Mouse (Mus musculus): ENCODE measurements around the gene Gm2a. TPM values are rescaled to one million over a fixed set of nuclear protein-coding genes. Genes with fewer than 3 reads are reported as not detected.

The Gm2a gene
- polyA plus RNA-seq, 1 experiment from 2014 or later: 55.7 TPM

Other genes with a start within 250 kb of the Gm2a start
- 17.5 and 21.7 TPM in 2 replicates for gene Lyrm7, start 237.2 kb upstream of the Gm2a start, polyA plus RNA-seq (2014; fragmentation: Nextera tagmentation; extraction: Ambion mirVana)
- gene Hint1, start 231.7 kb upstream of the Gm2a start, polyA plus RNA-seq (2014; fragmentation: Nextera tagmentation; extraction: Ambion mirVana): 705 and 753 TPM in 2 replicates
- 1,228 and 1,448 TPM in 2 replicates for gene Gpx3, start 195.7 kb upstream of the Gm2a start, polyA plus RNA-seq (2014; fragmentation: Nextera tagmentation; extraction: Ambion mirVana)
- 19.3 and 20.5 TPM in 2 replicates for gene Tnip1, start 135.2 kb upstream of the Gm2a start, polyA plus RNA-seq (2014; fragmentation: Nextera tagmentation; extraction: Ambion mirVana)
- 369 and 384 TPM in 2 replicates for gene Anxa6, start 64.7 kb upstream of the Gm2a start, polyA plus RNA-seq (2014; fragmentation: Nextera tagmentation; extraction: Ambion mirVana)
- 25.6 and 26.7 TPM in 2 replicates for gene Ccdc69, start 20.0 kb upstream of the Gm2a start, polyA plus RNA-seq (2014; fragmentation: Nextera tagmentation; extraction: Ambion mirVana)
- not detected in 2 replicates for gene Slc36a3, start 53.6 kb downstream of the Gm2a start, polyA plus RNA-seq (2014; fragmentation: Nextera tagmentation; extraction: Ambion mirVana)
- gene Slc36a2, start 87.0 kb downstream of the Gm2a start, polyA plus RNA-seq (2014; fragmentation: Nextera tagmentation; extraction: Ambion mirVana): 5.2 and 7.3 TPM in 2 replicates
- gene Slc36a1, start 106.2 kb downstream of the Gm2a start, polyA plus RNA-seq (2014; fragmentation: Nextera tagmentation; extraction: Ambion mirVana): 1.6 and 1.8 TPM in 2 replicates
- not detected in 2 replicates for gene Fat2, start 238.4 kb downstream of the Gm2a start, polyA plus RNA-seq (2014; fragmentation: Nextera tagmentation; extraction: Ambion mirVana)